Mouse (Mus musculus) bone marrow, adult 2 months (tissue): ENCODE measurements around the gene Nmi.

Source experiments
- CTCF ChIP-seq: fragments of 200-500 bp; IDR thresholded peaks from 2 replicates; pipeline ENCODE4 v1.5.1; 2011; ENCODE audit warnings: low read length, control low read depth; ENCODE audit not compliant: control insufficient read depth, insufficient read depth
- POLR2A ChIP-seq: fragments of 200-500 bp; IDR thresholded peaks from 2 replicates; pipeline ENCODE4 v1.6.1; 2011; ENCODE audit warnings: low read depth, mild to moderate bottlenecking, control low read depth, low read length, borderline replicate concordance; ENCODE audit not compliant: control insufficient read depth

GRCm38 (mm10) chr2:52016361-52016760, 43.1 kb upstream of the Nmi start:
- no peak for TF ChIP-seq CTCF
- no peak for TF ChIP-seq POLR2A
